Mouse (Mus musculus) T-helper 17 cell (primary cell): ENCODE measurements around the gene Otud6a.
"Not testable (repeated sequence)": the region's sequence is repeated elsewhere in the genome, so short reads cannot be mapped to it uniquely, and the experiment has no call there.

ENCODE experiments used
- in situ Hi-C, 2 experiments: fragments of 300-600 bp; cut with MboI, MseI; formaldehyde crosslinking; loops; 1 replicate in 1 of 2; 2 replicates in 1 of 2; pipeline ENCODE4 v1.15.1; 2025; ENCODE audit warnings: high pct_unique_total_duplicates in 2 of 2

The Otud6a gene

DNA sequence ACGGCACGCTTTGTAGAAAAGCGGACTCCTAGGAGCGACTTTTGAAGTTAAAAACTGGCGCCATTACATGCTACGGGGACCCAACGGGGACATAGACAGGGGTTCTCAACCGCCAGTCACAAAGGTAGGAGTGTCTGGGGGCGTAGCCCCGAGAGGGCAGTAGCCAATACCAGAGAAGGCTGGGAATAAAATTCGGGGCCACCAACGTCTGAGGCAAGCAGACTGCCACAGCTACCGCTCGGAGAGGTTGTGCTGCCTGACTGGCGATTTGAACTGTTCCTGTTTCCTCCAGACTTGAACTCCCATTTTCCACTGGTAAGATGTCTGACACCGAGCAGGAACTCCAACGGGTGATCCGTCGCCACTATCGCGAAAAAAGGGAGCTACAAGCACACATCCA is at the start of gene Otud6a:
Otud6a (plus strand) TSS at position 321 of the 400 bp plus-strand sequence.
- in situ Hi-C loops, result no loop called here

DNA sequence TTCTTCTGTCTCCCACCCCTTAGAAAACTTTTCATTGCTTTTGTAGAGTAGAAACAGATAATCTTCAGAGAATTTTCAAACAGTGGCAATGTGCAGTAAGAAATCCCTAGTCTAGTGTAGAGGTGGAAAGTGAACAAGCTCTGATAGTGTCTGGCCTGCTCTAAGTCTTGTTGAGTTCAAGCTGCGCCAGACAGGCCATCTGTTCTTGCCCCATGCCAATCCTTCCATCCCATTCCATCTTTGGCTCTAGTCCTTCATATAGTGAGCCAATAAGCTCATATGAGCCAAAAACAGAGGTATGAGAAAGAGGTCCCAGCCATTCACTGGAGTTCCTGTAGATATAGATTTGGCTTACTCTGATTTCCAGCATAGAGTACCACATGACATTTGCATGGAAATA is 38.9 kb upstream of the Otud6a start:
- in situ Hi-C loops, result no loop called here

GRCm38 (mm10) chrX:100392304-100392703 is 36.5 kb upstream of the Otud6a start:
- in situ Hi-C loops, result no loop called here

DNA sequence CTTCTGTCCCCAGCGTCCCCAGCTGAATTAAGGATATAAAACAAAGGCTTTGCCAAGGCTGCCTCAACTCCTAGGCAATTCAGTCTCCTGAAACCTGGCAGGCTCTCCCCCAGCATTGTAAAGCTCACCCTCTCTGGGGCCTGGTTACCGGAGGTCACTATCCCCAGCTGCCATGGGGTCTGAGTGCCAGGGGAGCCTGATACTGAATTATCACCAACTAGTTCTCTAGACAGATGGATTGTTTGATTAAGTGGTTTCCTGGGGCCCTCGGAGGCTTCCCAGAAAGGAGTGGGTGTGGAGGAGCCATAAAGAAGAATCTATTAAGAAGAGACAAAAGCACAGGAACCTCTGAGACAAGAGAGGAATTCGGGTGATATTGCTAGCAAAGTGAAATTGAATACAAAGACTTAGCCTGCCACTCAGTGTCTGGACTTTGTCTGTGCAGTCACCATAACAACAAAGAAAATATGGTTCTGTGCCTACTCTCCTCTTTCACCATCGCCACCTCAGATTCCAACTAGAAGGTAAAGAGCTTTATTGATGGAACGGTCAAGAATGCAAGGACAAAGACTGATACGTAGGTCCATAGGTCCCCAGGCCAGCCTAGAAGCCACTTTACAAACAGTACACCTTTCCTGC is 34.5 kb upstream of the Otud6a start:
- in situ Hi-C loops, result no loop called here

DNA sequence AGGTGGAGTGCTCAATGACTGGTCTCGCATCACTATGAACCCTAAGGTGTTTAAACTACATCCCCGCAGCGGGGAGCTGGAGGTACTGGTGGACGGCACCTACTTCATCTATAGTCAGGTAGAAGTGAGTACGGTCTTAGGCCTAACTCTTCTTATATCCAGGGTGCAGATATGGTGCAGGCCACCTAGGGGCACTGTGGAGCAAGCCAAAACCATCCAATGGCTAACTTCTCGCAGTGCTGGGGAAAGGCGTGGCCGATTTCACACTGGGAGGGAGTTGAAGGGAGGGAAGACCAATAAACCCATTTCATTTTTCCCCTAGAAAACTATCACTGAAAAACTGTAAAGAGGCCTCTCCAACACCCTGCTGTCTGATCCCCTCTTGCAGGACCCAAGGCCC is 33.8 kb upstream of the Otud6a start:
- in situ Hi-C loops, result no loop called here

GRCm38 (mm10) chrX:100400900-100401299 is 27.9 kb upstream of the Otud6a start:
- in situ Hi-C loops, result no loop called here

DNA sequence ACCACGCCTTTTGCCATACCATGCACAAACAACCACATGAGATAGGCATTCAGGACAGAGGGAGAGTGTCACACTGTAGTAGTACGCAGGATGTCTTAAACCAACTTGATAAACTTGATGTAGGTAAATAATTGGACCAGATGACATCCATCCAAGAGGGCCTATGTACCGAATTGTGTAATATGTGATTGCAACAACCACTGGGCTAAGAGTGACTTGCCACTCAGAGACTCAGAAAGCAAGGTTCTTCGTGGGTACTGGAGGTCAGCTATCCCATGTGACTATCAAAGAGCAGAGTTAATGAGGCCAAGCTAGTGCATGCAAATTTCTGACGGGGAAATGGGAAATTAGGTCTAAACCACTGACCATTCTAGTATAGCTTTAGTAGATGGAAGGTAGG is 27.2 kb upstream of the Otud6a start:
- in situ Hi-C loops, result no loop called here

DNA sequence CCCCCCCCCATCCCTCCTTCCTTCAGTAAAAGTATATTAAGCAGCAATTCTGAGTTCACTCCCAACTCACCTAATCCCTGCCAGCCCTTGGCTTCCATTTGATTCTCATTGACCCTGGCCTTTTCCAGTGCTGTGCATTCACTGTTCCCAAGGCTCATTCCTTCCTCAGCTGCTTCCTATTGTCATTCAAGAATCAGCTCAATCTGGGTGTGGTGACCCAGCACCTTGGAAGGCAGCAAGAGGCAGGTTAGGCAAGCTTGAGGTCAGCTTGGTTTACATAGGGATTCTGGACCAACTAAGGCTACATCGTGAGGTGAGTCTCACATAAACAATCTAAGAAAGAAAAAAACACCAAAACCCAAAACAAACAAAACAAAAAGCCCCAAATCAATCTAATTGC is 19.6 kb upstream of the Otud6a start:
- in situ Hi-C loops, result no loop called here

GRCm38 (mm10) chrX:100432311-100432710 is 3.5 kb downstream of the Otud6a start:
- in situ Hi-C loops, result no loop called here

GRCm38 (mm10) chrX:100442617-100443016 is 13.8 kb downstream of the Otud6a start, which contains the start of gene Awat2:
Gene Awat2, minus strand, starts transcription at chrX:100442717.
- in situ Hi-C loops, result not testable (repeated sequence)

GRCm38 (mm10) chrX:100443532-100443931 is 14.7 kb downstream of the Otud6a start:
- in situ Hi-C loops, result no loop called here

- in situ Hi-C loops, result no loop called here
Measured at GRCm38 (mm10) chrX:100468047-100468446, 39.2 kb downstream of the Otud6a start.

- in situ Hi-C loops, result loop anchor here in 1 of 2 experiments (5.0 kb wide), 1 partner anchor 1333 kb away; the partner anchor contains the start of gene Efnb1
Measured at GRCm38 (mm10) chrX:100470126-100470525, 41.3 kb downstream of the Otud6a start.

DNA sequence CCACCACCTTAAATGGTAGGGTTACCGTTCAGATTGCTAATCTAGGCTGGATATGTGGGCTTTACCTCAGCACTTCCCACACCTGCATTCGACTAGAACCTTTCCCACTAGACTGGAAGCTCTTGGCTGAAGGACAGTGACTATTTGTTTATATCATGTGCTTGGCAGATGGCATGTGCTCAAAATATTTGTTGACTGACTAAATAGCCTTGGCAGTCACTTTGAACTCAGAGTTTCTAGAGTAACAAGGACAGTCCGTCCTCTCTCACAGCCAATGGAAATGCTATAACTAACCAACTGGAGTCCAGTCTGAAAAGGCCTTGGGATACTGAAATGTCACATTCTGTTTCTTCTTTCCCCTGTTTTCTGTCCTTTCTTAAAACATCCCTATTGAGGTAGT is 42.7 kb downstream of the Otud6a start:
- in situ Hi-C loops, result loop anchor here in 1 of 2 experiments (5.0 kb wide), 1 partner anchor 1334 kb away; the partner anchor contains the start of gene Efnb1

DNA sequence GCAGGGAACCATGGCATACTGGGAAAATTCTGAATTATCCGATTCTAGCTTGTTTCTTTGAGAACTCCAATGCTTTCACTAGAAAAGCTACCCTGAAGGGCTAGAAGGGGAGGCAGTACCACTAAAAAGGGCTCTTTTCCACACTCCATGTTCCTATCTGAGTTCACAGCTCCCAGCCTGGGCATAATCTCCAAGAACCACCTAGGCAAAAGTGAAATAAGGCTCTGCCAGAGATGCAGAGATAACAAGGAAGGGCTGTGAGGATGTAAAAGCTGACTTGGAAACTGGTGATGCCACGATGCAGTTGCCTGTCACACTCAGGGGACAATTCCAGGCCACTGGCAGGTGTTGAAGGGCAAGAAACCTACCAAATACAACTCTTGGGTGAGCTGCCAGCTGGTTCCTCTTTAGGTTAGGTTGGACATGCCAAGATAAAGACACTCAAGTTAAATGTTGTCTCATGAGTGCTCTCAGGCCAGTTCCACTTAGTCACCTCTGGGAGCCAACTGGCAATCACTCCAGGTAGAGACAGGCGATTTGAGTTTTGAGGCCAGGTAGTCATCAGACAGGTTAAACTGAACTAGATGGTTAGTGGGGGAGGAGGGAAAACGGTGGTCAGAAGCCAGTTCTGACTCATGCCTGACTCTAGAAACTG is 46.9 kb downstream of the Otud6a start:
- in situ Hi-C loops, result no loop called here
